Mouse (Mus musculus) heart, adult 18-20 months (tissue): ENCODE measurements at regions not wholly inside any gene's neighbourhood (a gene's known extent, or its start where the extent isn't known, plus 50 kb on each side); places are given as distances from the start of the nearest gene placed in this dataset.

Experiments
- DNase-seq, 2 experiments: peaks; one replicate each; pipeline ENCODE4 v3.0.0; 2021 to 2022; ENCODE audit warnings: mixed read lengths in 1 of 2

- DNase-seq = no peak
These were observed 389.6 kb upstream of the Lmcd1 start for GRCm38 (mm10) chr6:111883946-111884345.

- DNase-seq = no peak
These were observed 361.6 kb upstream of the Lmcd1 start for GRCm38 (mm10) chr6:111911997-111912396.

- DNase-seq = no peak
These were observed 359.7 kb upstream of the Lmcd1 start for GRCm38 (mm10) chr6:111913771-111914405.

GRCm38 (mm10) chr6:111917248-111917721 lies 356.3 kb upstream of the Lmcd1 start:
- peak in 1 of 2 experiments; percentile 5 for DNase-seq

GRCm38 (mm10) chr6:111917868-111918597 lies 355.5 kb upstream of the Lmcd1 start:
- DNase-seq = peak; percentile 32 to 33

GRCm38 (mm10) chr6:111932596-111932995 lies 341.0 kb upstream of the Lmcd1 start:
- no peak for DNase-seq

GRCm38 (mm10) chr6:111954401-111954800 lies 319.2 kb upstream of the Lmcd1 start:
- DNase-seq = no peak

- DNase-seq = peak; percentile 17 to 49
These were observed 307.8 kb upstream of the Lmcd1 start for GRCm38 (mm10) chr6:111965766-111966165.

- peak; percentile 5 to 22 for DNase-seq
These were observed 288.1 kb upstream of the Lmcd1 start for GRCm38 (mm10) chr6:111985452-111985851.

- no peak for DNase-seq
These were observed 277.7 kb upstream of the Lmcd1 start for GRCm38 (mm10) chr6:111995823-111996222.

GRCm38 (mm10) chr6:112003784-112004471 lies 269.6 kb upstream of the Lmcd1 start:
- DNase-seq = no peak

GRCm38 (mm10) chr6:112026261-112027205 lies 247.0 kb upstream of the Lmcd1 start:
- no peak for DNase-seq

GRCm38 (mm10) chr6:112050548-112051184 lies 222.9 kb upstream of the Lmcd1 start:
- DNase-seq = no peak

- no peak for DNase-seq
These were observed 221.4 kb upstream of the Lmcd1 start for GRCm38 (mm10) chr6:112052193-112052592.

- DNase-seq = no peak
These were observed 215.7 kb upstream of the Lmcd1 start for GRCm38 (mm10) chr6:112057895-112058294.

GRCm38 (mm10) chr6:112062956-112063355 lies 210.6 kb upstream of the Lmcd1 start:
- DNase-seq = no peak

GRCm38 (mm10) chr6:112090597-112090996 lies 183.0 kb upstream of the Lmcd1 start:
- DNase-seq = no peak

GRCm38 (mm10) chr6:112091125-112091763 lies 182.3 kb upstream of the Lmcd1 start:
- peak; percentile 8 to 49 for DNase-seq

GRCm38 (mm10) chr6:112093300-112093699 lies 180.3 kb upstream of the Lmcd1 start:
- no peak for DNase-seq

- no peak for DNase-seq
These were observed 175.9 kb upstream of the Lmcd1 start for GRCm38 (mm10) chr6:112097699-112098098.

GRCm38 (mm10) chr6:112108651-112109050 lies 164.9 kb upstream of the Lmcd1 start:
- no peak for DNase-seq
